Mouse (Mus musculus): ENCODE measurements around the gene Olfr1347. TPM values are rescaled to one million over a fixed set of nuclear protein-coding genes. Genes with fewer than 3 reads are reported as not detected.

The Olfr1347 gene
- polyA plus RNA-seq (2011; ENCODE audit: insufficient read depth, insufficient read length, low read depth, missing spikeins) = not detected in 2 replicates

DNA sequence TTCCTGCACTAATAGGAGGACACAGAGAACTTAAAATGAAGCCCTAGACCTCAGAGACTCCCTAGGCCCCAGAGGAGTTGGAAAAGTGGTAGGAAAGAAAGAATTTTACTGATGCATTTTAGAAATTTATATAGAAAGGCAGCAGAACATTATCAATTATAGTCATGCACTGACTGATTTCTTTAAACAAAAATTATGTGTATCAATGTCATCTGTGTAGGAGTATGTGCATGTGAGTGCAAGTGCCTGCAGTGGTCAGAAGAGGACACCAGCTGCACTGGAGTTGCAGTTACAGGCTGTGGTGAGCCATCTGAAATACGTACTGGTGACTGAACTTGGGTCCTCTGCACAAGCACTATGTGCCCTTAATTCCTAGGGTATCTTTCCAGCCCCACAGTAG, at the start of gene Olfr1347:
Gene Olfr1347 (minus strand): TSS at position 101 of the 400 bp plus-strand sequence.
- H3K9ac ChIP-seq (ENCODE audit: low read depth, poor library complexity, severe bottlenecking) = no peak within 1 kb of the TSS
- H3K9me3 ChIP-seq (replicated peaks; ENCODE audit: control insufficient read depth, insufficient read depth, low read length, poor library complexity, severe bottlenecking) = no peaks in the 10 kb centered on the region; the same call in 1 of the 2 replicates
- no peak within 1 kb of the TSS for H3K27ac ChIP-seq (ENCODE audit: insufficient read depth, low read length)
- no peaks in the 10 kb centered on the region for H3K4me1 ChIP-seq (ENCODE audit: control insufficient read depth, insufficient read depth, low read length)
- H3K4me3 ChIP-seq (ENCODE audit: low read depth, low read length) = no peak within 1 kb of the TSS
- no peaks in the 10 kb centered on the region for H3K36me3 ChIP-seq (ENCODE audit: control insufficient read depth, insufficient read depth, low read length, poor library complexity, severe bottlenecking)
- TF ChIP-seq CTCF (IDR thresholded peaks at IDR 0.05; ENCODE audit: low read depth, low read length) (no peak), EP300 (IDR thresholded peaks at IDR 0.05; ENCODE audit: insufficient read depth, low read depth, low read length) (no peak)
- no peaks in the 10 kb centered on the region for H3K27me3 ChIP-seq (ENCODE audit: control insufficient read depth, insufficient read depth, low read length, poor library complexity, severe bottlenecking)

- Histone ChIP-seq H3K27ac (ENCODE audit: insufficient read depth, low read length) (no peak overlapping the region), H3K9me3 (replicated peaks; ENCODE audit: control insufficient read depth, insufficient read depth, low read length, poor library complexity, severe bottlenecking) (no peaks in the 10 kb centered on the region), H3K36me3 (ENCODE audit: control insufficient read depth, insufficient read depth, low read length, poor library complexity, severe bottlenecking) (no peaks in the 10 kb centered on the region), H3K27me3 (ENCODE audit: control insufficient read depth, insufficient read depth, low read length, poor library complexity, severe bottlenecking) (no peaks in the 10 kb centered on the region), H3K4me3 (ENCODE audit: low read depth, low read length) (no peak overlapping the region), H3K4me1 (ENCODE audit: control insufficient read depth, insufficient read depth, low read length) (no peaks in the 10 kb centered on the region), H3K9ac (ENCODE audit: low read depth, poor library complexity, severe bottlenecking) (no peak overlapping the region)
- TF ChIP-seq CTCF (IDR thresholded peaks at IDR 0.05; ENCODE audit: low read depth, low read length) = peak; percentile 77
- TF ChIP-seq EP300 (IDR thresholded peaks at IDR 0.05; ENCODE audit: insufficient read depth, low read depth, low read length) = no peak
- no peak for TF ChIP-seq POLR2A (IDR thresholded peaks at IDR 0.05; ENCODE audit: insufficient read depth, low read length)
Observed at GRCm38 (mm10) chr7:6526141-6526540, 26.6 kb upstream of the Olfr1347 start.

DNA sequence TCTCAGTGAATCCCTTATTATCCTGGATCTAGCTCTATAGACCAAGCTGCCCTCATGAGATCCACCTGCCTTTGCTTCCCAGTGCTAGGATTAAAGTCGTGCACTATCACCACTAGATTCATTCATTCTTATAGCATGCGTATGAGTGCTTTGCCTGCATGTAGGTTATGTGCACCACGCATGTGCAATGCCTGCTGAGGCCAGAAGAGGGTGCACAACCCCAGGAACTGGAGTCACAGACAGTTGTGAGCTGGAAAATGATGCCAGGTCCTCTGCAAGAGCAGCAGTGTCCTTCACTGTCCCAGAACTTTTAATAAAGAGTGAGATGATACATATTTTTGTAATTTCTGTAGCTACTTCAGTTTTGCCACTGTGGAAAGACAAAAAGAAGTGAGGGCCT, 25.4 kb upstream of the Olfr1347 start:
- no peak overlapping the region for H3K4me3 ChIP-seq (ENCODE audit: low read depth, low read length)
- TF ChIP-seq EP300 (IDR thresholded peaks at IDR 0.05; ENCODE audit: insufficient read depth, low read depth, low read length) = no peak
- TF ChIP-seq CTCF (IDR thresholded peaks at IDR 0.05; ENCODE audit: low read depth, low read length) = peak; percentile 64
- H3K9ac ChIP-seq (ENCODE audit: low read depth, poor library complexity, severe bottlenecking) = no peak overlapping the region
- H3K27me3 ChIP-seq (ENCODE audit: control insufficient read depth, insufficient read depth, low read length, poor library complexity, severe bottlenecking) = no peaks in the 10 kb centered on the region
- no peak overlapping the region for H3K27ac ChIP-seq (ENCODE audit: insufficient read depth, low read length)
- no peaks in the 10 kb centered on the region for H3K9me3 ChIP-seq (replicated peaks; ENCODE audit: control insufficient read depth, insufficient read depth, low read length, poor library complexity, severe bottlenecking)
- H3K36me3 ChIP-seq (ENCODE audit: control insufficient read depth, insufficient read depth, low read length, poor library complexity, severe bottlenecking) = no peaks in the 10 kb centered on the region
- H3K4me1 ChIP-seq (ENCODE audit: control insufficient read depth, insufficient read depth, low read length) = no peaks in the 10 kb centered on the region

DNA sequence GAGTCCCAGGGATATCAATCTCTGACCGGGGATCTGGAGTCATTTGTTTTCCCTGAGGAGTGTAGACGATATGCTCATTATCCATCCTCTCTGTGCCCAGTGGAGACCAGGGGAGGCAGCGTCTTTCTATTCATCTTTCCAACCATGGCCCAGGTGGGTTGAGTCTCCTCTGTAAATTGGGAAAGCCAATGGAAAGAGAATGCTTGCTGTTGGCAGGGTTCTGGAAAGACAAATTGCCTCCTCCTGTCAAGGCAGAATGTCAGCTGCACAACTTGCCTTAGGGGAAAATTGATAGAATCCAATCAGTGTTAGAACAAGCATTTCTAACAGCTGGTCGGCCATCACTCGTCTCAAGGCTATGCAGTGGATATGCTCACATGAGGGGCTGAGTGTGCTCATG, 23.3 kb upstream of the Olfr1347 start, which contains the start of gene Olfr1349:
Gene Olfr1349 (minus strand): TSS at position 101 of the 400 bp plus-strand sequence.
- TF ChIP-seq POLR2A (IDR thresholded peaks at IDR 0.05; ENCODE audit: insufficient read depth, low read length) (no peak), CTCF (IDR thresholded peaks at IDR 0.05; ENCODE audit: low read depth, low read length) (no peak), EP300 (IDR thresholded peaks at IDR 0.05; ENCODE audit: insufficient read depth, low read depth, low read length) (no peak)
- H3K4me1 ChIP-seq (ENCODE audit: control insufficient read depth, insufficient read depth, low read length) = no peaks in the 10 kb centered on the region
- no peaks in the 10 kb centered on the region for H3K36me3 ChIP-seq (ENCODE audit: control insufficient read depth, insufficient read depth, low read length, poor library complexity, severe bottlenecking)
- no peaks in the 10 kb centered on the region for H3K9me3 ChIP-seq (replicated peaks; ENCODE audit: control insufficient read depth, insufficient read depth, low read length, poor library complexity, severe bottlenecking)
- H3K27me3 ChIP-seq (ENCODE audit: control insufficient read depth, insufficient read depth, low read length, poor library complexity, severe bottlenecking) = no peaks in the 10 kb centered on the region
- no peak within 1 kb of the TSS for H3K27ac ChIP-seq (ENCODE audit: insufficient read depth, low read length)
- H3K9ac ChIP-seq (ENCODE audit: low read depth, poor library complexity, severe bottlenecking) = no peak within 1 kb of the TSS
- H3K4me3 ChIP-seq (ENCODE audit: low read depth, low read length) = no peak within 1 kb of the TSS

DNA sequence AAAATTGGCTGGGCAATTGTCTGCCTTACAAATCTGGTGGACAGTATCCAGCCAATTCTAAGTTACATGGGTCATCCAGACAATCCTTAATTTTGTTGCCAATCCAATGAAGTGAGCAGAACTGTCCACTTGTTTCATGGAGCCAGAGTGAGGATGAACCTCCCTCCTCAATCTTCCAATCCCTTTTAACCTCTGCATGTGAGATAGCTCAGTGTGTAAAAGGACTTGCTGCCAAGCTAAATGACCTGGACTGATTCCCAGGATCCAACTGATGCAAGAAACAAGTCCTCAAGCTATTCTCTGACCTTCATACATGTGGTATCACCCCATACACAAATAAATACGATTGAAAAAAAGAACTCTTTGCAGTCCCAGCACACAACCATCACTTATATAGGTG, 22.1 kb upstream of the Olfr1347 start:
- Histone ChIP-seq H3K27me3 (ENCODE audit: control insufficient read depth, insufficient read depth, low read length, poor library complexity, severe bottlenecking) (no peaks in the 10 kb centered on the region), H3K4me1 (ENCODE audit: control insufficient read depth, insufficient read depth, low read length) (no peaks in the 10 kb centered on the region), H3K4me3 (ENCODE audit: low read depth, low read length) (no peak overlapping the region), H3K36me3 (ENCODE audit: control insufficient read depth, insufficient read depth, low read length, poor library complexity, severe bottlenecking) (no peaks in the 10 kb centered on the region), H3K9ac (ENCODE audit: low read depth, poor library complexity, severe bottlenecking) (no peak overlapping the region), H3K27ac (ENCODE audit: insufficient read depth, low read length) (no peak overlapping the region), H3K9me3 (replicated peaks; ENCODE audit: control insufficient read depth, insufficient read depth, low read length, poor library complexity, severe bottlenecking) (no peaks in the 10 kb centered on the region)
- TF ChIP-seq POLR2A (IDR thresholded peaks at IDR 0.05; ENCODE audit: insufficient read depth, low read length) (no peak), CTCF (IDR thresholded peaks at IDR 0.05; ENCODE audit: low read depth, low read length) (no peak), EP300 (IDR thresholded peaks at IDR 0.05; ENCODE audit: insufficient read depth, low read depth, low read length) (no peak)

GRCm38 (mm10) chr7:6508648-6509047, 9.1 kb upstream of the Olfr1347 start, which contains the start of gene Olfr1348:
Gene Olfr1348 (minus strand): TSS chr7:6508748.
- Histone ChIP-seq H3K27ac (ENCODE audit: insufficient read depth, low read length) (no peak within 1 kb of the TSS), H3K9ac (ENCODE audit: low read depth, poor library complexity, severe bottlenecking) (no peak within 1 kb of the TSS), H3K36me3 (ENCODE audit: control insufficient read depth, insufficient read depth, low read length, poor library complexity, severe bottlenecking) (no peaks in the 10 kb centered on the region), H3K9me3 (replicated peaks; ENCODE audit: control insufficient read depth, insufficient read depth, low read length, poor library complexity, severe bottlenecking) (no peaks in the 10 kb centered on the region), H3K4me3 (ENCODE audit: low read depth, low read length) (no peak within 1 kb of the TSS), H3K4me1 (ENCODE audit: control insufficient read depth, insufficient read depth, low read length) (no peaks in the 10 kb centered on the region), H3K27me3 (ENCODE audit: control insufficient read depth, insufficient read depth, low read length, poor library complexity, severe bottlenecking) (no peaks in the 10 kb centered on the region; the same call in 1 of the 2 replicates)
- no peak for TF ChIP-seq EP300 (IDR thresholded peaks at IDR 0.05; ENCODE audit: insufficient read depth, low read depth, low read length)
